Mouse (Mus musculus): ENCODE data around the gene Xlr5a.
"Not testable (repeated sequence)": the region's sequence is repeated elsewhere in the genome, so short reads cannot be mapped to it uniquely, and the experiment has no call there.

The Xlr5a gene

GRCm38 (mm10) chrX:73292876-73293275, at the start of gene Xlr5a, which contains the start of gene Xlr5c:
Xlr5a (minus strand) TSS chrX:73292976.
Xlr5c (minus strand) TSS chrX:73292976.
- DNase-seq (ENCODE audit: low spot score in 2 of 2) = not testable (repeated sequence)

- DNase-seq (ENCODE audit: low spot score in 2 of 2) = peak; percentile 33 to 70
These were observed 49.7 kb upstream of the Xlr5a start, which contains the start of gene Zfp275 for GRCm38 (mm10) chrX:73342483-73342895. Zfp275 (plus strand) TSS chrX:73342621.

GRCm38 (mm10) chrX:73342068-73342467, 49.3 kb upstream of the Xlr5a start:
- no peak for DNase-seq (ENCODE audit: low spot score in 2 of 2)

GRCm38 (mm10) chrX:73341473-73341872, 48.7 kb upstream of the Xlr5a start:
- no peak for DNase-seq (ENCODE audit: low spot score in 2 of 2)

- DNase-seq (ENCODE audit: low spot score in 2 of 2) = no peak
These were observed 44.0 kb upstream of the Xlr5a start, which contains the start of gene Gm45015 for GRCm38 (mm10) chrX:73336740-73337139. Gm45015 (minus strand) TSS chrX:73336840.

- no peak for DNase-seq (ENCODE audit: low spot score in 2 of 2)
These were observed 40.8 kb upstream of the Xlr5a start for GRCm38 (mm10) chrX:73333548-73333947.

- no peak for DNase-seq (ENCODE audit: low spot score in 2 of 2)
These were observed 34.4 kb upstream of the Xlr5a start for GRCm38 (mm10) chrX:73327215-73327614.

GRCm38 (mm10) chrX:73321029-73321428, 28.3 kb upstream of the Xlr5a start:
- DNase-seq (ENCODE audit: low spot score in 2 of 2) = no peak

- DNase-seq (ENCODE audit: low spot score in 2 of 2) = no peak
These were observed 19.7 kb upstream of the Xlr5a start for GRCm38 (mm10) chrX:73312522-73312921.

GRCm38 (mm10) chrX:73295745-73296144, 3.0 kb upstream of the Xlr5a start:
- not testable (repeated sequence) for DNase-seq (ENCODE audit: low spot score in 2 of 2)

- not testable (repeated sequence) for DNase-seq (ENCODE audit: low spot score in 2 of 2)
These were observed 27.5 kb downstream of the Xlr5a start, which contains the start of gene Xlr3c for GRCm38 (mm10) chrX:73265270-73265669. Xlr3c (minus strand) TSS chrX:73265390.

- not testable (repeated sequence) for DNase-seq (ENCODE audit: low spot score in 2 of 2)
These were observed 30.3 kb downstream of the Xlr5a start for GRCm38 (mm10) chrX:73262428-73262827.

GRCm38 (mm10) chrX:73242821-73243325, 49.9 kb downstream of the Xlr5a start, which contains the start of gene Xlr4c:
Xlr4c (minus strand) TSS chrX:73243130.
- not testable (repeated sequence) for DNase-seq (ENCODE audit: low spot score in 2 of 2)

- no peak for DNase-seq (ENCODE audit: low spot score in 2 of 2)
These were observed 63.5 kb downstream of the Xlr5a start for GRCm38 (mm10) chrX:73229288-73229687.

- peak; percentile 43 to 50 for DNase-seq (ENCODE audit: low spot score in 2 of 2)
These were observed 64.1 kb downstream of the Xlr5a start for GRCm38 (mm10) chrX:73228606-73229214.

- DNase-seq (ENCODE audit: low spot score in 2 of 2) = peak; percentile 63 to 71
These were observed 64.7 kb downstream of the Xlr5a start, which contains the start of gene F8a for GRCm38 (mm10) chrX:73227914-73228605. F8a (plus strand) TSS chrX:73228291.

GRCm38 (mm10) chrX:73225365-73225764, 67.4 kb downstream of the Xlr5a start:
- no peak for DNase-seq (ENCODE audit: low spot score in 2 of 2)

- not testable (repeated sequence) for DNase-seq (ENCODE audit: low spot score in 2 of 2)
These were observed 78.8 kb downstream of the Xlr5a start, which contains the start of gene Xlr4b for GRCm38 (mm10) chrX:73213819-73214564. Xlr4b (plus strand) TSS chrX:73214333.

GRCm38 (mm10) chrX:73191934-73192333, 100.8 kb downstream of the Xlr5a start, which contains the start of gene Xlr3b:
Xlr3b (plus strand) TSS chrX:73192207.
- peak in 1 of 2 experiments; percentile 6 for DNase-seq (ENCODE audit: low spot score in 2 of 2)

- not testable (repeated sequence) for DNase-seq (ENCODE audit: low spot score in 2 of 2)
These were observed 115.9 kb downstream of the Xlr5a start, which contains the start of gene Spin2d for GRCm38 (mm10) chrX:73176889-73177288. Spin2d (minus strand) TSS chrX:73176989.

- DNase-seq (ENCODE audit: low spot score in 2 of 2) = not testable (repeated sequence)
These were observed 143.4 kb downstream of the Xlr5a start, which contains the start of gene DXBay18 for GRCm38 (mm10) chrX:73149350-73149749. DXBay18 (minus strand) TSS chrX:73149450.
